Mouse (Mus musculus) cerebellum, adult 8-10 months (tissue): Measurements from ENCODE around the gene Bnip3.

Experiments used
- DNase-seq: peaks from one replicate; pipeline ENCODE4 v3.0.0; 2022

Bnip3 gene

GRCm38 (mm10) chr7:138903886-138904435 lies 5.4 kb downstream of the Bnip3 start:
- no peak for DNase-seq

GRCm38 (mm10) chr7:138898743-138899142 lies 10.6 kb downstream of the Bnip3 start:
- no peak for DNase-seq

GRCm38 (mm10) chr7:138898122-138898521 lies 11.2 kb downstream of the Bnip3 start:
- DNase-seq = no peak

GRCm38 (mm10) chr7:138885365-138886289 lies 23.7 kb downstream of the Bnip3 start:
- no peak for DNase-seq

GRCm38 (mm10) chr7:138883724-138884123 lies 25.6 kb downstream of the Bnip3 start:
- DNase-seq = no peak

- DNase-seq = no peak
These were observed 34.3 kb downstream of the Bnip3 start for GRCm38 (mm10) chr7:138875031-138875430.

- no peak for DNase-seq
These were observed 36.4 kb downstream of the Bnip3 start for GRCm38 (mm10) chr7:138872956-138873355.

- DNase-seq = no peak
These were observed 41.0 kb downstream of the Bnip3 start for GRCm38 (mm10) chr7:138868316-138868715.

- DNase-seq = no peak
These were observed 42.0 kb downstream of the Bnip3 start for GRCm38 (mm10) chr7:138867286-138867685.

- no peak for DNase-seq
These were observed 44.5 kb downstream of the Bnip3 start for GRCm38 (mm10) chr7:138864776-138865175.

- DNase-seq = no peak
These were observed 45.3 kb downstream of the Bnip3 start for GRCm38 (mm10) chr7:138863950-138864572.

- no peak for DNase-seq
These were observed 52.6 kb downstream of the Bnip3 start for GRCm38 (mm10) chr7:138856670-138857069.

GRCm38 (mm10) chr7:138854201-138854600 lies 55.1 kb downstream of the Bnip3 start:
- DNase-seq = no peak

GRCm38 (mm10) chr7:138853417-138854031 lies 55.8 kb downstream of the Bnip3 start:
- DNase-seq = no peak

- no peak for DNase-seq
These were observed 59.2 kb downstream of the Bnip3 start for GRCm38 (mm10) chr7:138850083-138850482.

- DNase-seq = no peak
These were observed 61.0 kb downstream of the Bnip3 start for GRCm38 (mm10) chr7:138848028-138848920.

GRCm38 (mm10) chr7:138847316-138848027 lies 61.8 kb downstream of the Bnip3 start:
- DNase-seq = no peak

GRCm38 (mm10) chr7:138846502-138846991 lies 62.8 kb downstream of the Bnip3 start:
- DNase-seq = no peak

GRCm38 (mm10) chr7:138845544-138846391 lies 63.6 kb downstream of the Bnip3 start, which contains the start of the genes Ppp2r2d and Mapk1ip1:
Gene Ppp2r2d, plus strand, starts transcription at chr7:138846079.
Gene Mapk1ip1, minus strand, starts transcription at chr7:138846273.
- peak; percentile 96 for DNase-seq

- DNase-seq = no peak
These were observed 64.2 kb downstream of the Bnip3 start for GRCm38 (mm10) chr7:138845111-138845510.
